Mouse (Mus musculus) neural tube, embryonic 15.5 days (tissue): ENCODE data around the gene Tmigd1. TPM values are rescaled to one million over a fixed set of nuclear protein-coding genes. Genes with fewer than 3 reads are reported as not detected.
"Not testable (repeated sequence)": the region's sequence is repeated elsewhere in the genome, so short reads cannot be mapped to it uniquely, and the experiment has no call there.

Experiments
- ATAC-seq: fragments of 200-750 bp; cut with Nextera tagmentation; 2 replicates; pipeline ENCODE4 v1.8.0; 2017; ENCODE audit warnings: mild to moderate bottlenecking, moderate TSS enrichment, moderate library complexity; ENCODE audit not compliant: low FRiP score
- H3K27ac ChIP-seq: fragments of 300-500 bp; sonication (generic); replicated peaks from 2 replicates; pipeline ENCODE4 v1.5.1; 2015; ENCODE audit warnings: mild to moderate bottlenecking, inconsistent platforms
- H3K27me3 ChIP-seq: fragments of 300-500 bp; sonication (generic); replicated peaks from 2 replicates; pipeline ENCODE4 v1.6.1; 2015; ENCODE audit warnings: inconsistent platforms
- H3K36me3 ChIP-seq: fragments of 300-500 bp; sonication (generic); 2 replicates; pipeline ENCODE4 v1.6.1; 2015; ENCODE audit warnings: inconsistent platforms
- H3K4me1 ChIP-seq: fragments of 300-500 bp; sonication (generic); 2 replicates; pipeline ENCODE4 v1.6.1; 2015; ENCODE audit warnings: inconsistent platforms
- H3K4me2 ChIP-seq: fragments of 300-500 bp; sonication (generic); 2 replicates; pipeline ENCODE4 v1.6.1; 2015; ENCODE audit warnings: inconsistent platforms, mild to moderate bottlenecking, moderate library complexity
- H3K4me3 ChIP-seq: fragments of 300-500 bp; sonication (generic); replicated peaks from 2 replicates; pipeline ENCODE4 v1.5.1; 2015; ENCODE audit warnings: mild to moderate bottlenecking, inconsistent platforms
- H3K9ac ChIP-seq: fragments of 300-500 bp; sonication (generic); replicated peaks from 2 replicates; pipeline ENCODE4 v1.6.1; 2015; ENCODE audit warnings: mild to moderate bottlenecking, inconsistent platforms
- H3K9me3 ChIP-seq: fragments of 300-500 bp; sonication (generic); replicated peaks from 2 replicates; pipeline ENCODE4 v1.6.1; 2016; ENCODE audit warnings: inconsistent platforms
- WGBS: fragments of 180-500 bp; shearing (Covaris S2); methylation state at CpG from one replicate; pipeline ENCODE4 v1.1.7; 2015; ENCODE audit warnings: mixed read lengths; 5-methylcytosine and 5-hydroxymethylcytosine counted together
- polyA plus RNA-seq: library from polyadenylated mRNA; unstranded; fragments of >200 nt; fragmentation: Nextera tagmentation; extraction: Ambion mirVana; gene quantifications from 2 replicates; pipeline ENCODE4 v1.2.1, GENCODE M21; 2015

The Tmigd1 gene
- polyA plus RNA-seq, 1 experiment from 2014 or later = not detected

DNA sequence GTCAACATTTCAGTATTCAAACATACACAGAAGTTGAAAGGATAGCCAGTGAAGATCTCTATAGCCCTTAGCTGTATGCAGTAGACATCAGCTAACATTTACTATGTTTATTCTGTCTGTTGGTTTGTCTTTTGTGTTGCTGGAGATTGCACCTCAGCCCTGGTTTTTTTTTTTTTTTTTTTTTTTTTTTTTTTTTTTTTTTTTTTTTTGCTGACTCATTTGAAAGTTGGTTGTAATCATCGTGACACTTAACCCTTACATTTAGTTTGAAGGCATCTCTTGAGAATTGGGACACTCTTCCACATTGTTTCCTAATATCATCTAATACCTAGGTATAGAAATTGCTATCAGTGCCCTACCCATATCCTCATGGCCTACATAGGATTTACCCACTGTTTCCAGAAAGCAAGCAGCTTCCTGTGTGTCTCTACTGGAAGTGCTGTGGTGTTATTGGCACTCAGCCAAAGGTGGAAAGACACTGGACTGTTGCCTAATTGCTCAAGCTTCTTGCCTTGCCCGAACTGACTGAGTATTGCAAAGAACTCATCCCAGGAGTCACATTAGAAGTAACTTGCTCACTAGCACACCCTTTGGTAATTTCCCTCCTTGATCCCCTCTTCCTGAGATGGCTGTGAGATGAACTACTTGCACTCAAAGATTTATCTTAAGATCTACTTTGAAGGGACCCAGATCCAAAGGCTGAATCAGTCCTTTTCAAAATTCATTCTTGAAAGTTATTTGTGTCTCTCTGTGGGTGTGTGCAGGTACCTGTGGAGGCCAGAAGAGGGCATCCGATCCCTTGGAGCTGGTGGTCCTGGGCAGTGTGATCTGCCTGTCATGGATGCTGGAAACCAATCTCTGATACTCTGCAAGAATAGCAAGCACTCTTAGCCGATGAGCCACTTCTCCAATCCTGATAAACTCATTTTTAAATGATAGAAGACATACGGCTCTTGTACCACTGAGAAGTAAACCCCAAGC, 1.9 kb upstream of the Tmigd1 start:
- ATAC-seq = no peak
- no peaks in the 10 kb centered on the region for H3K36me3 ChIP-seq
- no peaks in the 10 kb centered on the region for H3K9me3 ChIP-seq
- H3K4me3 ChIP-seq = no peak overlapping the region
- no peak overlapping the region for H3K9ac ChIP-seq
- H3K27ac ChIP-seq = no peak overlapping the region
- WGBS = 67% methylated on average over 5 of the region's 5 CpGs
- H3K4me2 ChIP-seq = no peak overlapping the region
- H3K4me1 ChIP-seq = no peaks in the 10 kb centered on the region
- no peaks in the 10 kb centered on the region for H3K27me3 ChIP-seq

DNA sequence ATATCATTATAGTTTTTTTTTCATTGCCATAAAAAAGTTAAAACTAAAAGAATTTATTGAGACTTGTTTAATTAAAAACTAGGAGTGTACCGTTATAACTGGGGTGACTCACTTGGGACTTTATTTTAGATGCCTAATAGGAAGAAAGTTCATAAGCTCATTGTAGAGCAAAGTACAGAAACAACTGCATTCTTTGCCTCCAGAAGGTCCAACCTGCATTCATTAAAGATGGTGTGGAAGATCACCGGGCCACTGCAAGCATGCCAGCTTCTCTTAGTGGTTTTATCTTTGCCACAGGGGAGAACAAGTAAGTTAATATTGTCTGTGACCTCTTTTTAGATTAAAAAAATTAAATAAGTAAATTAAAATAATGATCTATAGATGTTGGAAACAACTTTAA, 2.4 kb downstream of the Tmigd1 start:
- Histone ChIP-seq H3K27me3 (no peaks in the 10 kb centered on the region), H3K9ac (no peak overlapping the region), H3K4me2 (no peak overlapping the region), H3K9me3 (no peaks in the 10 kb centered on the region), H3K4me3 (no peak overlapping the region), H3K4me1 (no peaks in the 10 kb centered on the region), H3K27ac (no peak overlapping the region), H3K36me3 (no peaks in the 10 kb centered on the region)
- ATAC-seq = no peak
- WGBS = 87% methylated on average over 2 of the region's 2 CpGs

DNA sequence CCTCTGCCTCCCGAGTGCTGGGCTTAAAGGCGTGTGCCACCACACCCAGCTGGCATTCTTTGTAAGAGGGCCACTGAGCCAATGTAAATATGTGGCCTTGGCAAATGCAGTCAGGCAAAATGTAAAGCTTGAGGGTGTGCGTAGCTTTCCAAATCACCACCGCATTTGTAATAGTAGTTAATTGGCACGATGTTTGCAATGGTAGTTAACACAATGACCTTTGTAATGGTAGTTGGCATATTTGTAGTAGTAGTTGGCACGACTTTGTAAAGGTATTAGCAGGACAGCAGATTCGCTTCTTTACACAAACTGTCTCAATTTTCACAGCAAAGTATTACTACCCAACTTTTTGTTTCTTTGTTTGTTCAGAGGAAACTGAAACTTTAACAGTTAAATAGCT, 6.7 kb downstream of the Tmigd1 start:
- Histone ChIP-seq H3K4me1 (peaks cover 16% of the 10 kb centered on the region), H3K9ac (no peak overlapping the region), H3K36me3 (no peaks in the 10 kb centered on the region), H3K4me3 (no peak overlapping the region), H3K27me3 (no peaks in the 10 kb centered on the region), H3K27ac (no peak overlapping the region), H3K9me3 (no peaks in the 10 kb centered on the region), H3K4me2 (no peak overlapping the region)
- no peak for ATAC-seq
- 75% methylated on average over 7 of the region's 7 CpGs for WGBS

DNA sequence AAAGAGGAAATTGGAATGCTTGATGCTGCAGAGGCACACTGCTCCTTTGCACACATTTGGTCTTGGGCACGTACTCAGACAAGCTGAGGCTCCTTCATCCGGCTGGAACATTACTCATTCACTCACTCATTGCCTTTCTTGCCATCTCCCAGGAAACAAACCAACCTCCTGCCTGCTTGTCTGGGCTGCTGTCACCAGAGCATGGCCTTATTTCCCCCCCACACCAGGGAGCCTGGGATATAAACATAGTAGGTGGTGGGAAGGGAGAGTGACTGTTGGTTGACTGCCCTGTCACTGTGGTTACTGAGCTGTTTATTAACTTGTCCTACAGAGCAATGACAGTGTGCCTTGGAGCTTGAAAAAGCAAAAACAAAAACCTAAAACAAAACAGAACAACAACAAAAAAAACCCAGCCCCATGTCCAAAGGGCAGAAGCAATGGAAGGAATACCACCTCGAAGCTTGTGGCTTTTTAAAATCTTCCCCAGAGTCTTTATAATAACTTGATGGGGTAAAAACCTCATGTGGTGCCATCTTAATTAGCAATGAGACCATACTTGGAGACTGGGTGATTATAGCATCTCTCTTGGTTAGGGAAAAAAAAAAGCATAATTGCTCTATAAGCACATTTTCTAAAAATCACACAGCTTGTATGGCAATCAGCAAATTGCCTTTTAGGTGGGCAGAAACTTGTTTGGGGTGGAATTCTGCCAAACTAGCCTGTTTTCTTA, 9.5 kb downstream of the Tmigd1 start:
- WGBS = 9% methylated on average over 3 of the region's 3 CpGs
- Histone ChIP-seq H3K27me3 (no peaks in the 10 kb centered on the region), H3K27ac (peak overlapping the region; percentile 42), H3K9me3 (no peaks in the 10 kb centered on the region), H3K4me3 (no peak overlapping the region), H3K9ac (no peak overlapping the region), H3K36me3 (no peaks in the 10 kb centered on the region), H3K4me1 (peaks cover 17% of the 10 kb centered on the region), H3K4me2 (no peak overlapping the region)
- peak; percentile 75 for ATAC-seq

DNA sequence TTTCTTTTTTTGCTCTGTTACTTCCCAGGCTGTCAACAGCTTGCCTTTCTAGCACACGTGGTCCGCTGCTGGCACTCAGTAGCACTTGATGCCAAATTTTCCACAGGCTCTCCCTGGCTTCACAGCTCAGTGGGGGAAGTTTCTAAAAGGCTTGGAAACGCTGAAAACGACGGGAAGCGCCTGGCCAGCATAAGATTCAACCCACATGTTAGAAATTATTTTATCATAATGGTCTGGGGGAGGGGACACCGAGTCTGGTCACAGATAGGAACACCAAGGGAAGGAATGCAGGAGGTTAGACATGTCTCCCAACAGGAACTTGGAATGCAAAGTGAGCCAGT, 10.1 kb downstream of the Tmigd1 start:
- Histone ChIP-seq H3K27me3 (no peaks in the 10 kb centered on the region), H3K9ac (no peak overlapping the region), H3K4me2 (no peak overlapping the region), H3K27ac (no peak overlapping the region), H3K4me1 (peaks cover 21% of the 10 kb centered on the region), H3K36me3 (no peaks in the 10 kb centered on the region), H3K9me3 (no peaks in the 10 kb centered on the region), H3K4me3 (no peak overlapping the region)
- ATAC-seq = peak; percentile 72; the same call in 1 of the 2 replicates
- WGBS = 35% methylated on average over 7 of the region's 7 CpGs

DNA sequence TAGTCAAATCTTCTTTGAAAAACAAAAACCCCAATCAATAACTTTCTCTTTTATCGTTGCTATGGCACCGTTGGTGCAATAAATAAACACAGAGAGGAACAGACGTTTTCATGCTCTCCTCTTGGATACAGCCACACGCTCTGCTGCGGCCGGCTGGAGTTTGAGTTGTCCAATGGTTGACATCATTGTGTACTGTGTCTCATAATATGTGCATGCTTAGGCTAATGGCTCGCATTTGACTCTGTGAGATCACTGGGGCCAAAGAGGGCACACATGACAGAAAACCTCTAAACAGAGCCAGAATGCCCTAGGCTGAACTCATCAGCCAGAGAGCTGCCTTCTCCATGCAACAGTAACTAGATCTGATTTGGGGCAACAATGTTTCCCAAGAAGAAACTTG, 12.4 kb downstream of the Tmigd1 start:
- peaks cover 27% of the 10 kb centered on the region for H3K4me1 ChIP-seq
- 64% methylated on average over 7 of the region's 7 CpGs for WGBS
- no peak overlapping the region for H3K27ac ChIP-seq
- H3K27me3 ChIP-seq = no peaks in the 10 kb centered on the region
- H3K36me3 ChIP-seq = no peaks in the 10 kb centered on the region
- no peaks in the 10 kb centered on the region for H3K9me3 ChIP-seq
- no peak overlapping the region for H3K4me3 ChIP-seq
- no peak for ATAC-seq
- no peak overlapping the region for H3K9ac ChIP-seq
- H3K4me2 ChIP-seq = no peak overlapping the region

DNA sequence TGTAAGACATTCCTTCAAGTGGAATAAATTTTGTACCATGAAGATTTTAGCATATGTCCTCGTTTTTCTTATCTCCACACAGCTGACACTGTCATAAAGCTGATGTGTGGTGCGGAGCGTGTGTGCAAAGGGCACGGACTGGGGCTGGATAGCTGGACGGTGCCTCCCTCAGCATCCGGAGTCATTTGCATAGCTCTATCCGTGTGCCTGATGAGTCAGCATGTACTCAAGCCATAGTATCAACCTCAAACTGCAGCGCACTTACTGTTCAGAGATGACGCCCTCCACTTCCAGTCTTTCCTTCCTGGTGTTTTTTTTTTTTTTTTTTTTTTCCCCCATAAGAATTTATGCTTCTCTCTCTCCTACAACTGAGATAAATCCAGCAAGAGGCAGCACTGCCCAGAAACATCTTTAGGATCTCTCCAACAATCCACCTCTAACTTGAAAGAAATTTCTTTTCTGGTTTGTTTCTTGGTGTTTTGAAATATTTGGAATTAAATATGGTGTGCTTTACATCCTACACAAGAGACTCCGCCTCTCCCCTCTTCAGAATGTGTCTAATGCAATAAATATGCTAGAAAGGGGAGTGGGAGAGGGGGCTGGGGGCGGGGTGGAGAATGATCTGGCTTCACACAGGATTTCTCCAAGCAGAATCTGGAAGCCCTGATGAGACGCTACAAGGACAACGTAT, 14.7 kb downstream of the Tmigd1 start:
- no peak overlapping the region for H3K27ac ChIP-seq
- peaks cover 19% of the 10 kb centered on the region for H3K4me1 ChIP-seq
- 27% methylated on average over 13 of the region's 13 CpGs for WGBS
- H3K9ac ChIP-seq = no peak overlapping the region
- no peaks in the 10 kb centered on the region for H3K27me3 ChIP-seq
- H3K9me3 ChIP-seq = no peaks in the 10 kb centered on the region
- no peak overlapping the region for H3K4me3 ChIP-seq
- H3K4me2 ChIP-seq = peak overlapping the region; percentile 30; the same call in 1 of the 2 replicates
- no peaks in the 10 kb centered on the region for H3K36me3 ChIP-seq
- no peak for ATAC-seq

DNA sequence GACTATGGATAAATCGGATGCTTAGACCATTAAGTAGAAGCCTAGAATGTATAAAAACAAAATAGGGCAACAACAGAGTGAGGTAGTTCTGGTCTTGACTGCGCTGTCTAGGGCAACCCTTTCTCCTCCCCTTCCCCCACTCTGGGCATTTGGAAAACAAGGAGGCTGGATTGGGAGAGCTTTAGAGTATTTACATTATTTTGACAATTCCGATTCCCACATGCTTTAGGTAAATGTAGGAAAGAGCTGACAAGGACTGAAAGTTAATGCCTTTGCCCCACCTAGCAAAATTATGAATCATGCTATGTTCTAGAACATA, 15.2 kb downstream of the Tmigd1 start:
- 42% methylated on average over 3 of the region's 3 CpGs for WGBS
- no peaks in the 10 kb centered on the region for H3K36me3 ChIP-seq
- no peaks in the 10 kb centered on the region for H3K9me3 ChIP-seq
- H3K4me3 ChIP-seq = no peak overlapping the region
- H3K27ac ChIP-seq = no peak overlapping the region
- no peaks in the 10 kb centered on the region for H3K27me3 ChIP-seq
- peak overlapping the region; percentile 30; the same call in 1 of the 2 replicates for H3K4me2 ChIP-seq
- ATAC-seq = no peak
- no peak overlapping the region for H3K9ac ChIP-seq
- peaks cover 15% of the 10 kb centered on the region for H3K4me1 ChIP-seq

DNA sequence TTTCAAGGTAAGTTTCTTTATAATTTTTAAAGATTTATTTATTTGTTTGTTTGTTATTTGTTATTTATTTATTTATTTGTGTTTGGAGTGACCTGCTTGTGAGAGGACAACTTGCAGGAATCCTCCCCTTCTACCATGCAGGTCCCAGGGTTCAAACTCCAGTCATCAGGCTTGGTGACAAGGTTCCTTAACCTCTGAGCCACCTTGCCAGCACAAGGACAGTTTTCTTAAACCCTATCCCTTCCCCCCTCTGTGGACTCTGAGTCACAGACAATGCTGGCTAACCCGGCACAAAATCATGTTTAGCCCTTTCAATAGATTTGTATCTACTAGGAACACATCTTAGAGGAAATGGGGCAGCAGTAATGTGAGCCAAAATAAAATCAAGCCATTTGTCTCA, 18.6 kb downstream of the Tmigd1 start:
- Histone ChIP-seq H3K9ac (no peak overlapping the region), H3K36me3 (no peaks in the 10 kb centered on the region), H3K27me3 (no peaks in the 10 kb centered on the region), H3K4me3 (no peak overlapping the region), H3K27ac (no peak overlapping the region), H3K9me3 (no peaks in the 10 kb centered on the region), H3K4me1 (peaks cover 11% of the 10 kb centered on the region), H3K4me2 (no peak overlapping the region)
- ATAC-seq = no peak
- 38% methylated on average over 1 of the region's 1 CpGs for WGBS

DNA sequence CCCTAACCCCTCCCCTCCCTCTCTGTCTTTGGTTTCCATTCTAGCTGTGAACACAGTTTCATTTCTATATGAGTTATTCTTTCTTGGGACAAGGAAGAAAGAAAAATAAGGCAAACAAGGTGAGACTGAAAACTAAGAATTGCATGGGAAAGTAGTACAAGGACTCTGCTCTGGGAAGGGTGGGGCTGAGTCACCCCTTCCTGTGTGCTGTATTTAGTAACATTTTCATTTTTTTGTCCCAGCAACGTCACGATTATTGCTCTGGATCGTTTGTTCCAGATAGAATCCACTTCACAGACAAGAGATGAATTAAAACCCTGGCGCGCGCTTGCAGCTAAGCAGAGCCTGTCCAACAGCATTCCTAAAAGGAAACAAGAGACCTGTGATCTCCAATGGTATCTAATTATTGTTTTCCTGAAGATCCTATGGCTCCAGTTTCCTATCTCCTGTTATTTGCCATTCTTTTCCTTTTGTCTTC, 22.8 kb downstream of the Tmigd1 start, which contains the start of gene Blmh:
Blmh (plus strand) TSS at position 51 of the 478 bp plus-strand sequence.
- H3K27ac ChIP-seq = no peak within 1 kb of the TSS
- no peaks in the 10 kb centered on the region for H3K27me3 ChIP-seq
- H3K9ac ChIP-seq = no peak within 1 kb of the TSS
- no peak for ATAC-seq
- 84% methylated on average over 6 of the region's 6 CpGs for WGBS
- no peak within 1 kb of the TSS for H3K4me2 ChIP-seq
- no peaks in the 10 kb centered on the region for H3K4me1 ChIP-seq
- no peaks in the 10 kb centered on the region for H3K36me3 ChIP-seq
- no peaks in the 10 kb centered on the region for H3K9me3 ChIP-seq
- H3K4me3 ChIP-seq = no peak within 1 kb of the TSS

DNA sequence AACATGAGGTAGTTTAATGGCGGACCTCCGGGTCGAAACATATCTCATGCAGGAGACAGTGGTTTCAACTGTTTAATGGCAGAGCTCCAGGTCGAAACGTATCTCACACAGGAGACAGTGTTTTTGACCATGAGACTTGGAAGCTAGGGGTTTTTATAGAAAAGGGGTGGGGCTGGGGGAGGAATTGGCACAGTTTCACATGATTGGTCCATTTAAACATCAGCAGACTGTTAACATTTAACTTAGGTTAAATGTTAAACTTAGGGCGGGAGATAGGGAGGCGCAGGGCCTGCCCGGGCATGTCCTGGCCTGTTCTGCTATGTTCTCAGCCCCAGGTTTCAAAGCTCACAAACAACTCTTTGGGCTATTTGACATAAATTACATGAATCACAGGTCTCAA, 26.6 kb downstream of the Tmigd1 start:
- H3K27me3 ChIP-seq, H3K4me3 ChIP-seq, H3K36me3 ChIP-seq, ATAC-seq, H3K27ac ChIP-seq, H3K4me2 ChIP-seq, H3K4me1 ChIP-seq, H3K9ac ChIP-seq, H3K9me3 ChIP-seq: not testable (repeated sequence)
- 92% methylated on average over 8 of the region's 8 CpGs for WGBS
